Mouse (Mus musculus) thymus, postnatal 36 days (tissue): ENCODE results near the gene Fndc1.

ENCODE experiments used
- DNase-seq, 2 experiments: peaks; one replicate each; pipeline ENCODE4 v3.0.0; 2022; ENCODE audit warnings: mixed read lengths in 2 of 2

Gene Fndc1

GRCm38 (mm10) chr17:7816602-7817001 lies 10.5 kb downstream of the Fndc1 start:
- DNase-seq = no peak

- DNase-seq = no peak
Measured at GRCm38 (mm10) chr17:7814433-7814832, 12.7 kb downstream of the Fndc1 start.

DNA sequence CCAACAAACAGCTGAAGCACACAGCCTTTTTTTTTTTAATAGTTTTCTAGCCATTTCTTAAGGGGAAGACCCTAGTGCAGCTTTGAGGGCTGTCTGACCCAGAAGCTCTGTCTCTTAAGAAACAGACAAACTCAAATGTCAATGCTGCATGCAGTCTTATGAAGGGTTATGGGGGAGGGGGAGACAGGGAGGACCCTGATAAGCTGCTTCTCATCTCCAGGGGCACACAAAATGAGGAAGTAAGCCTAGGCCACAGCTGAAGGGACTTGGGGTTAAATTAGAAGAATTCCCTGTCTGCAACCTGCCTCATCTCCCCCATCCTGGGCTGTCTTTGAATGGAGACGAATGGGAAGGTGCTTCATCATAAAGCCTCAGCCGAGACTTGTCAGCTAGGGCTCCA lies 19.1 kb downstream of the Fndc1 start:
- no peak for DNase-seq

DNA sequence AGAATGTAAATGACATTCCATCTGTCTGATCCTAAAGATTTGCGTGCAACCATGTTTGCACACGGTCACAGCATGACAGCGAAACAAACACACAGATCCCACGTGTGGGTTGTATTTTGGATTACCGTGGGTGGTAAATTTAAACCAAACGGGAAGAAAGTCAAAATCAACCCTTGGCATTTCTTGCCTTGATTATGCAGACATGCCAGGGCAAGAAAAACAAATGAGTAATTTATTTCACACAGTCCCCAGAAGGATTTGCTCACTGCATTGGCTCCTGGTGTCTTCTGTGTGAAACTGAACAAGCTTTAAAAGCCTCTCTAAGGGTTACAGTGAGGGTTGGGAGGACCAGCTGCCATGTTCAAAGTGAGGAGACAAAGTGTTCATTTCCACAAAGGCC lies 22.0 kb downstream of the Fndc1 start:
- no peak for DNase-seq

GRCm38 (mm10) chr17:7802483-7802882 lies 24.6 kb downstream of the Fndc1 start:
- DNase-seq = no peak

DNA sequence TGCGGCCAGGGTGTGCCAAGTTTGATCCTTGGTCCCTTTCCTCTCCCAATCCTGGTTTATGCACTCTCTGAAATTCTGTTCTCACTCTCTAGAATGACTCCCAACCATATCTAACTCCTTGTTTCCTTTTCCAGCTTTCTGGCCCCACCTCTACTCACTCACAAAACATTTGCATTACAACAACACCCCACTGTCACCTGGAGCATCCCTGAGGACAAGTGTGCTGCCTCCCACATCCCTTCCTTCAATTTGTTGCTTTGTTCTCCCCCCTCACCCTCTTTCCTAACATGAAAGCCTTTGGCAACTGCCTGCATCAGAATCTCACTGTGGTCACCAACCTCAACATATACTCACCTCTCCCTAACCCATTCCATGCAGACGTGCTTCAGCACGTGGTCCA lies 27.2 kb downstream of the Fndc1 start:
- DNase-seq = no peak

DNA sequence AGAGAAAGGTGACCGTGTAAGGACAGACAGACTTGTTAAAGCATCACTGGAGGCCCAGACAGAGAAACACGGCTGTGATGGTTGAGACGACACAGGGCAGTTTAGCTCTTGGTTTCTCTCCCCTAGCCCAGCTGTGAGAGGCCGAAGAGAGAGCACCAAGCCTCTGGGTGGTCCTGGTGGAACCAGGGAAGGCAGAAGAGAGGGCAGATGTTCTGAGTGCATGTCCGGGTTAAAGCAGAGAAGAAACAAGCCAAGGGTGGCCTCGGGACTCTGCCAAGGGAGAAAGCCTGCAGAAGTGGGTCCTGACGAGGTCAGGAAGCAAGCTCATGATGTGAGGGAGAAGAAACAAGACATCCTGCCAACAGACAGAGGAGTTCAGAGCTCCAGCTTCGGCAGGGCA lies 31.5 kb downstream of the Fndc1 start:
- no peak for DNase-seq

DNA sequence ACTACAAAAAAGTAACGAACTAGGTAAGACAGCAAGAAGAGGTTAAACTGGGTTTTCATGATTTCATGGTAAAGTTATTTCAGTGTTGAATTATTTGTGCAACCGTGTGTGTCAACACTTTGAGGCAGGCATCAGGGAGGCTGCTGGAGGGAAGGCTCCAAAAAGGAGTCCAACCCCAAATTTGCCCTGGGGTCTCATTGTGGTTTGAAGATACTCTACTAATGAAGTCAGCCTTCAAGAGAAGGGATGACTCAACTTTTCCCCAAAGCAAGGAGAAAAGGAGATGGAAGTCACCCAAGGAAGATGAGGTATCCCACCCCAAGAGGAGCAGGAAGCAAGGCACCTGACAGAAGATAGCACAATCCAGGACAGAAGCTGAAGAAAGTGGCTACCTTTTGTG lies 31.9 kb downstream of the Fndc1 start:
- no peak for DNase-seq

- no peak for DNase-seq
Measured at GRCm38 (mm10) chr17:7794093-7794492, 33.0 kb downstream of the Fndc1 start.

DNA sequence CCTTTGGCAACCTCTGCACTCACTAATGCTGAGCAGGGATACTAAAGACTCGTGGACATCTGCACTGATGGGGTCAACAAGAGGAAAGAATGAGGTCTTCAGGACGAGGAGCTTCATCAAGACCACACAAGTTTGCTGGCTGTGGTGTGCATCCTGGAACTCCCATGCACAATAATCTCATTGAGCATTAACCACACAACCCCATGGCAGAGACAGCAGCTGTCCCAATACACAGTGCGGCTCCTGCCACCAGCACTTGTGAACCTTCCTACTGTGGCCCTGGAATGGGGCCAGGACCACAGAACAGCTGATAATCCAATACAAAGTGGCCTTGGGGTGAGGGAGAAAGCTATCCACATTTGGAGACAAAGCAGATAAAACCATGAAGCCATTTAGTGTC lies 36.6 kb downstream of the Fndc1 start:
- no peak for DNase-seq

- no peak for DNase-seq
Measured at GRCm38 (mm10) chr17:7774101-7774500, 53.0 kb downstream of the Fndc1 start.

- DNase-seq = no peak
Measured at GRCm38 (mm10) chr17:7759786-7760185, 67.3 kb downstream of the Fndc1 start.

DNA sequence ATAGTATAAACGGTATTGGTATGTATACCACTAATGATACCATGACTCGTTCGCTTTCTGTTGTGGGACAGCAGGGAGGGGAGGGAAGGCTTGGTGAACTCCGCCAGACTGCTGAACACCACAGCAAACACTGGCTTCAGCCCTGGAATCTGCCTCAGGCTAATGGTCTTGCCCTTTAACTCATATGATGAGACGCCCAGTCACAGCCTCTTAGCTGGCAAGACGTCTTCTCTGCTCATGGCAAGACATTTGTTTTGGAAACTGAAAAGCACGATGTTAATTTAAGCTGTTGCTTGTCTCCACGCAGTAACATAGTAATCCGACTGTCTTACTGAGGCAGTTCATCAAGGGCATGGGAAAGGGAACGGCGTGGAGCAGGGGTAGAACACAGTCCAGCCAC lies 72.1 kb downstream of the Fndc1 start:
- DNase-seq = no peak

DNA sequence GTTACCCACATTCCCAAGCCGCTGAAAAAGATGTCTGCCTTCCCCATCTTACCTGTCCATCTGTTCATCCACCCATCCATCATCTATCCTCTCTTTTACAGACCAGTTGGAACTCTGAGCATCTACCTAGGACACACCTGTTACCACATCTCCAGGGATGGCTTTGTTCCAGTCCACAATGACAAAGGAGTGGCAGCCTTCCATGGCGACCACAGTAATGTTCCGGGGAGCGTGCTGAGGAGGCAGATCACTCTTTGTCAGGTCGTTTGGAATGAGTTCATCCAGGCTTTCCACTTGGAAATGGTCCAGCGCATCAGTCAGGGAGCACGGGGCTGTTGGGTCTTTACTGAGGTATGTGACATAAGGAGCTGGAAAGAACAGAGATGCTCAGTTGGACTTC lies 73.7 kb downstream of the Fndc1 start:
- no peak for DNase-seq

DNA sequence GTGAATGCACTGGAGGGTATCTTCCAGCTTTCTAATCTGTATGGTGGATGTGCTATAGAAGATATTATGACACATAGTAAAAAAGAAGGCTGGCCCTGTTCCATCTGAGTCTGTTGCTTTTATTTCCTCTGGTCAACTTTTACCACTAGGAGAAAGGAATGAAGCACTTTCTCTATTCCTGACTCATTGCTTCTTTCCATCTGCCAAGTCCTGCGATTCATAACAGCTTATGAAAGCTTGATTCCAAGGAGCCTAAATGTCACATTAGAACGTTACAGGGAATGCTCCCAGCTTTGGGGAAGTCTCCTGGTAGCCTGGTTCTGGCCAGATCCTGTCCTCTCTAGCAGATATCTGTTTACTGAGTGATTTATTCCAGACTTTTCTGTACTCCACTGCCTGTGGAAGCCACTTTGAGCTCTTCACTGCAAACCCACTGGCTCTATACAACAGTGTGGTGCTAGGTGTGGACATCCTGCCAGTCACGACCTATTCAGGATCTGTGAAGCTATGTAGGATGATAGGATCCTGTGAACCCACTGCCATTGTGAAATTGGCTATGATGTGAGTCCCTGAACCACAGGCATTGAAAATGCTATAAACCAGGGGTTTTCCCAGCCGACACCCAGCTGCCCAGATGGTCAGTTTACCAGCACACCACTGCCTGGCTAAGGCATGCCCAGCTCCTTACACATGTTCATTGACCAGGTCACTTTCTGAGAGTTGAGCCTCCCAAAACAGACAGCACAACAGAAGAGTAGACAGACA lies 77.9 kb downstream of the Fndc1 start:
- DNase-seq = no peak

DNA sequence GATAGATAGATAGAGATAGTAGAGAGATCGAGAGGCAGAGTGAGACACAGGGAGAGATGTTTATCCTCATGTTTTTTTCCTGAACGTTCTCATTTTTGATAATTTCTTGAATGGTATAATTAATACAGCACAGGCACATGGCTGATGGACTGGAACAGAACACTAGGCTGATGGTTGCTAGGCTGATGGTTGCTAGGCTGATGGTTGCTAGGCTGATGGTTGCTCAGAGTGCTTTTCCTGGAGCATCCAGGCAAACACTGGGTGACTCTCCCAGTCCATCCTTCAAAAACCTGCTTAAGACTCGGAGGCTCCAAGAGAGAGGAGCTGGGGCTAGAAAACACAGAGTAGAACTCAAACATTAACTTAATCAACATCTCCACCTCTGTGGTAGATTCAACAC lies 80.3 kb downstream of the Fndc1 start:
- no peak for DNase-seq

DNA sequence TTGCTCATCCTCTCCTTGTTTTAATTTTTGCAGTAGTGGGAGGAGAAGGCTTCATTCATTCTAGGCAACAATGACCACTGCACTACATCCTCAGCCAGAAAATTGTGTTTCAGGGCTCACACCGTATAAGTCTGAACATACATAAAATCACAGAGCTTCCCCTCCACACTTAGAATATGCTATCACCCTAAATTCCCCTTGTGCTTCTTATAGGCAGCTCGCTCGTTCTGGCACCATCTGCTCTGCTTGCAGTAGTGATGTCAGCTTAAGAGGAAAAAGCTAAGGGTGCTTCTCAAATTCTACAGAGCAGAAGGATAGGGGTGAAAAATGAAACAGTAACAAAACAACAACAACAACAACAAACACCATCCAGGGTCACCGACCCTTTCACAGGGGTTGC lies 82.1 kb downstream of the Fndc1 start:
- no peak for DNase-seq

GRCm38 (mm10) chr17:7740988-7741387 lies 86.1 kb downstream of the Fndc1 start:
- peak; percentile 9 to 18 for DNase-seq

GRCm38 (mm10) chr17:7722991-7723390 lies 104.1 kb downstream of the Fndc1 start:
- DNase-seq = no peak

- no peak for DNase-seq
Measured at GRCm38 (mm10) chr17:7718886-7719285, 108.2 kb downstream of the Fndc1 start.

- no peak for DNase-seq
Measured at GRCm38 (mm10) chr17:7717945-7718344, 109.2 kb downstream of the Fndc1 start.

- DNase-seq = no peak
Measured at GRCm38 (mm10) chr17:7713020-7713419, 114.1 kb downstream of the Fndc1 start.

DNA sequence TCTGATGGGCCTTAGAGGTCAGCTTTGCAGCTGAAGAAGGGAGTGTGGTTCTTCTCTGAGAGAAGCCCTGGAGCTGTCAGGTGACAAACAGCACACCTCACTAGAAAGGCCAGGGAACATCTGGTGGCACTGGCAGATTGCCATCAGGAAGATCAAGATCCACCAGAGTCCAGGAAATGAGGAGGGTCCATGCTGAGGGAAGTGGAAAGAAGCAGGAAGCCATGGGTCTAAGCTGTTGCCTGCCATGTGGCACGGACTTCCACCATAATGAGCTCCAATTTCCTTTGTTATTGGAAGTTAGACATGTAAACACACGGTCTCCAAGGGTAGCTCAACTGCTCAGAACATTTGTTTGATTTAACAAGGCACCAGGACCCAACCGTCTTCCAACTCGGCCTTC lies 120.0 kb downstream of the Fndc1 start:
- DNase-seq = no peak

DNA sequence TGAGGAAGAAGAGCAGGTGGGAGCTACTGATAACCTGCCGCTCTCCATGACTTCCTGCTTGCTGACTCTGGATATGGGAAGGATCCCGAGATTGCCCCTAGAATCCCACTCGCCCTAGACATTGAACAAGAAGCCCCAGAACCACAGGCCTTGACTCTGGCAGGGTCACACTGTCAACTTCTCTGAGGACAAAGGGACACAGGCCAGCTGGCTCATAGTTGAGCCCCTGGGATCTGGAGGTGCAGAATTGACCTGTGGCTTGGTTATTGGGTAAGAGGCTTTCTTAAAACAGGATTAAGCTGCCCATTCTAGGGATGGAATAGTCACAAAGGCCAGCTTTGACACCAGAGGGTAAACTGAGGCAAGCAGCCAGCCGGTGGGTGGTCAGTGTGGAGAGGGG lies 136.8 kb downstream of the Fndc1 start:
- DNase-seq = no peak
